Mouse (Mus musculus) effector memory CD4-positive, alpha-beta T cell, adult 7 months (primary cell): Measurements from ENCODE around the gene Lzic. TPM values are rescaled to one million over a fixed set of nuclear protein-coding genes. Genes with fewer than 3 reads are reported as not detected.

ENCODE experiments used
- polyA plus RNA-seq: library from polyadenylated mRNA; unstranded; fragments of 100-300 nt; shearing (Covaris generic); gene quantifications from one replicate; pipeline ENCODE4 v1.2.1, GENCODE M21; 2017

Lzic gene
- 20.3 TPM for polyA plus RNA-seq

GRCm38 (mm10) chr4:149485053-149485824 lies at the start of gene Lzic, which contains the start of gene Nmnat1:
Gene Lzic, plus strand, starts transcription at chr4:149485229.
Gene Nmnat1, minus strand, starts transcription at chr4:149485202.

DNA sequence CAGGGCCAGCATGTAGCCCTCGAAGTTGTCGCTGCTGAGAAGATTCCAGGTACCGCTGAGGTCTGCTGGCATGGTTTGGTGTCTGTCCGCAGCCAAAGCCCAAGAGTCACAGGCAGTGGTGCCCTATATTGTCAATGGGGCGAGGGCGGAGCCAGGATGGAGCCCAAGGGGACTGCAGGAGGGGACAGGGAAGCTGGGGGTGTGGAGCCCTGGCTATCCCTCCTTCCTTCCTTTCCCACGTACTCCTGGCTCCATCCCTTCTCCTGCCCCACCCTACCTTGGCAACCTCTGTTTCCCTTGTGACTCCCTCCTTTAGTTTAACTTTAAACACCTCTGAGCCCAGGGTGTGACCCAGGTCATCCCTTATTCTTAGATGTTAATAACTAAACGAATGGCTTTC lies 30.1 kb upstream of the Lzic start, which contains the start of gene Rbp7:
Gene Rbp7 (minus strand): TSS at position 100 of the 400 bp plus-strand sequence.

GRCm38 (mm10) chr4:149477078-149477477 lies 8.0 kb upstream of the Lzic start, which contains the start of gene Tmem274:
Gene Tmem274, plus strand, starts transcription at chr4:149477378.

DNA sequence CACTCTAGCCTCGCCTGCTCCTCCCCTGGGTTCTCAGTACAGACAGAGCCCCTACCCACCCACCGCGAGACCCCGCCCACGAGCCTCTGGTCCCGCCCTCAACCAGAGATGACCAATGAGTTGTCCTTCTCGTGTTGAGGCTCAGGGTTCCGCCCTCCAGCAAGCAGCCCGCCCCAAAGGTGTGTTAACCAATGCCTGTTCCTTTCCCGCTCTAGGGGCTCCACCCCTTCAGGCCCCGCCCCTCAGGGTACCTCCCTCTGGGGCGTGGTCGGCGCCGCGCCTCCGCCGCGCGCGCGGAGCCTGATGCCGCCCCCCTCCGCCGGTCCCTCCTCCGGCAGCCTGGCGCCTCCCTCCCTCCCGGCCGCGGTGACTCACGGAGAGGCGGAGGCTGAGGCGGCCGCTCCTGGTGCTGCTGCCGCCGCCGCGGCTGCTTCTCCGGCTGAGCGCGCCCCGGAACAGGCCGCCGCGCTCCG lies 32.9 kb downstream of the Lzic start, which contains the start of gene Ctnnbip1:
Gene Ctnnbip1 (plus strand): TSS at position 369 of the 473 bp plus-strand sequence.

Other genes with a start within 250 kb of the Lzic start
- gene Kif1b, start 177.5 kb upstream of the Lzic start, polyA plus RNA-seq = 46.3 TPM
- gene Ube4b, start 58.5 kb upstream of the Lzic start, polyA plus RNA-seq = 33.5 TPM
- not detected for gene Rbp7, start 30.3 kb upstream of the Lzic start, polyA plus RNA-seq
- not detected for gene Tmem274, start 7.9 kb upstream of the Lzic start, polyA plus RNA-seq
- 4.8 TPM for gene Nmnat1, start within 50 bp of the Lzic start, polyA plus RNA-seq
- gene Ctnnbip1, start 33.0 kb downstream of the Lzic start, polyA plus RNA-seq = 3.5 TPM
- 26.5 TPM for gene Clstn1, start 101.2 kb downstream of the Lzic start, polyA plus RNA-seq
- gene Pik3cd, start 217.3 kb downstream of the Lzic start, polyA plus RNA-seq = 287 TPM